Mouse (Mus musculus) layer of hippocampus, postnatal 25 days (tissue): ENCODE measurements around the gene Fut2. TPM values are rescaled to one million over a fixed set of nuclear protein-coding genes. Genes with fewer than 3 reads are reported as not detected.

Experiments used
- DNase-seq, 2 experiments: peaks; one replicate each; pipeline ENCODE4 v3.0.0; 2022; ENCODE audit warnings: mixed read lengths in 2 of 2, low spot score in 1 of 2; ENCODE audit errors: extremely low spot score in 1 of 2
- total RNA-seq, 2 experiments: library from RNA; stranded (reverse); gene quantifications; 2 replicates each; pipeline ENCODE4 v1.2.3; 2021

Fut2 gene
- total RNA-seq, 2 experiments from 2014 or later, result 0.31 to 0.32 TPM

- DNase-seq, result no peak
These were observed 47.9 kb downstream of the Fut2 start for GRCm38 (mm10) chr7:45618316-45618715.

GRCm38 (mm10) chr7:45617042-45617695 lies 49.0 kb downstream of the Fut2 start, which contains the start of gene Fut1:
TSS of gene Fut1 (plus strand) at chr7:45617289.
- no peak for DNase-seq

GRCm38 (mm10) chr7:45616277-45616676 lies 49.9 kb downstream of the Fut2 start:
- no peak for DNase-seq

- DNase-seq, result no peak
These were observed 56.7 kb downstream of the Fut2 start for GRCm38 (mm10) chr7:45609511-45609910.

GRCm38 (mm10) chr7:45605704-45606289 lies 60.4 kb downstream of the Fut2 start:
- DNase-seq, result no peak

GRCm38 (mm10) chr7:45598960-45599879 lies 67.0 kb downstream of the Fut2 start:
- DNase-seq, result no peak

Other genes with a start within 250 kb of the Fut2 start
- gene Lhb, start 245.6 kb downstream of the Fut2 start, total RNA-seq, result under 1 TPM in 1 of 2 experiments, not detected in 1; 0.57 TPM
- gene Gys1, start 231.6 kb downstream of the Fut2 start, total RNA-seq, result 10 to 100 TPM; 13.9 to 16.5 TPM
- gene Ruvbl2, start 228.3 kb downstream of the Fut2 start, total RNA-seq, result 10 to 100 TPM; 34.3 to 40.6 TPM
- gene Ftl1, start 206.5 kb downstream of the Fut2 start, total RNA-seq, result 100 to 1,000 TPM; 204 to 228 TPM
- gene Bax, start 199.5 kb downstream of the Fut2 start, total RNA-seq, result 10 to 100 TPM; 81.6 to 82.1 TPM
- not detected for gene Tulp2, start 184.5 kb downstream of the Fut2 start, total RNA-seq
- 1 to 10 TPM in 1 of 2 experiments, under 1 TPM in 1; 0.63 to 1.1 TPM for gene Gm45808, start 179.6 kb downstream of the Fut2 start, total RNA-seq
- 1 to 10 TPM; 3.1 to 5.7 TPM for gene Dhdh, start 177.6 kb downstream of the Fut2 start, total RNA-seq
- 100 to 1,000 TPM; 102 to 105 TPM for gene Nucb1, start 156.0 kb downstream of the Fut2 start, total RNA-seq
- 10 to 100 TPM; 19.6 to 21.6 TPM for gene Ppp1r15a, start 140.1 kb downstream of the Fut2 start, total RNA-seq
- gene Plekha4, start 140.1 kb downstream of the Fut2 start, total RNA-seq, result under 1 TPM; 0.47 TPM
- gene Hsd17b14, start 111.5 kb downstream of the Fut2 start, total RNA-seq, result under 1 TPM in 1 of 2 experiments, not detected in 1; 0.54 TPM
- gene Bcat2, start 96.2 kb downstream of the Fut2 start, total RNA-seq, result 10 to 100 TPM; 20.5 to 23.4 TPM
- gene Fgf21, start 50.9 kb downstream of the Fut2 start, total RNA-seq, result not detected
- gene Fut1, start 49.1 kb downstream of the Fut2 start, total RNA-seq, result not detected
- gene Izumo1, start 44.6 kb downstream of the Fut2 start, total RNA-seq, result not detected
- 1 to 10 TPM; 6.1 to 6.5 TPM for gene Rasip1, start 38.9 kb downstream of the Fut2 start, total RNA-seq
- 1 to 10 TPM; 3.1 to 3.4 TPM for gene Mamstr, start 26.4 kb downstream of the Fut2 start, total RNA-seq
- 1 to 10 TPM; 3.4 to 4.5 TPM for gene Ntn5, start 17.6 kb upstream of the Fut2 start, total RNA-seq
- gene Sec1, start 28.0 kb upstream of the Fut2 start, total RNA-seq, result under 1 TPM; 0.80 to 0.86 TPM
- 100 to 1,000 TPM; 164 to 190 TPM for gene Car11, start 33.4 kb upstream of the Fut2 start, total RNA-seq
- gene Dbp, start 38.7 kb upstream of the Fut2 start, total RNA-seq, result 10 to 100 TPM; 65.3 to 80.4 TPM
- 100 to 1,000 TPM; 342 to 393 TPM for gene Rpl18, start 49.1 kb upstream of the Fut2 start, total RNA-seq
- 10 to 100 TPM; 33.7 to 34.7 TPM for gene Sphk2, start 51.6 kb upstream of the Fut2 start, total RNA-seq
- gene Fam83e, start 54.8 kb upstream of the Fut2 start, total RNA-seq, result under 1 TPM; 0.12 to 0.21 TPM
- gene Spaca4, start 59.4 kb upstream of the Fut2 start, total RNA-seq, result not detected
- 100 to 1,000 TPM; 256 to 314 TPM for gene Lmtk3, start 117.3 kb upstream of the Fut2 start, total RNA-seq
- gene Sult2b1, start 118.3 kb upstream of the Fut2 start, total RNA-seq, result 1 to 10 TPM; 6.8 to 9.1 TPM
- 100 to 1,000 TPM; 153 to 154 TPM for gene Cyth2, start 148.2 kb upstream of the Fut2 start, total RNA-seq
- 1 to 10 TPM; 1.4 to 2.6 TPM for gene Kcnj14, start 158.4 kb upstream of the Fut2 start, total RNA-seq
- 10 to 100 TPM; 20.0 to 20.8 TPM for gene Grwd1, start 164.6 kb upstream of the Fut2 start, total RNA-seq
- gene Kdelr1, start 206.4 kb upstream of the Fut2 start, total RNA-seq, result 10 to 100 TPM; 74.9 to 75.2 TPM
- 10 to 100 TPM; 11.2 to 12.7 TPM for gene Grin2d, start 212.0 kb upstream of the Fut2 start, total RNA-seq
- gene Syngr4, start 230.3 kb upstream of the Fut2 start, total RNA-seq, result not detected
- 10 to 100 TPM; 22.5 to 24.6 TPM for gene Tmem143, start 230.5 kb upstream of the Fut2 start, total RNA-seq